In the genomic region with DNA sequence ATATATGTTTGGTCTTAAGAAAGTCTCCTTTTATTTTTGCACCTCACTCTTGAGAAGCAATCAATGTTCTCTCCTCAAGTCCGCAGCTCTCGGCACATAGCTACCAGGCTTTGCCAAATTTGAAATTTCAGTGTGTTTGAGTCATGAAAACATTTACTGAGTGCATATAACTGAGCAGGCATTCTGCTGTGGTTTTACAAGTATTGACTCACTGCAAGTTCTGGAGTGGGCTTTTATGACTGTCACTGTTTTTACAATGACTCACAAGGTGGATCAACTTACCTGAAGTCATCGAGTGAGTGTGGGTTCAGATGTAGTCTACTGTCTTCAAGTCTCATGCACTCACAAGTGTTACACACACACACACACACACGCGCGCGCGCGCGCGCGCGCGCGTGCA, we compare ENCODE assay signal across 33 mouse cellular contexts.
A peak's percentile ranks its signal among the peaks of the same experiment; 100 is the strongest.
DNase-seq lines count a peak whose midpoint lies in the region; ATAC-seq and TF ChIP-seq lines count a peak whose summit lies in the region.
"Had no signal": no experiment of that assay in that cellular context is flagged by ENCODE, and none has a peak within 500 bp of the region (broad histone marks: within the 10 kb centered on the region; RNA-seq: fewer than 3 reads in every experiment).

No protein-coding gene starts in this region.

- no peak for DNase-seq in frontal cortex, postnatal 36 days (ENCODE audit: low spot score in 2 of 2)
- peak; percentile 66 for DNase-seq in 3134 (ENCODE audit: extremely low read depth, insufficient read length, low spot score)
- peak; percentile 77 for DNase-seq in NIH3T3 (ENCODE audit: low read depth)
- DNase-seq in limb, embryonic 14.5 days (ENCODE audit: low spot score): no peak
- DNase-seq in adrenal gland, adult 8-10 months: no peak
- no peak for DNase-seq in heart, postnatal 25 days (ENCODE audit: low spot score)
- DNase-seq: adrenal gland, postnatal 14 days; cerebellum, adult 18-20 months; cerebellum, postnatal 10 days; forebrain, postnatal 0 days; gastrocnemius, postnatal 14 days; heart, postnatal 14 days; kidney, adult 2 months; kidney, postnatal 4 days; layer of hippocampus, postnatal 36 days; liver, postnatal 0 days; right cerebral cortex, adult 18-20 months; thymus, adult 2 months; thymus, postnatal 36 days had no signal

- ATAC-seq in frontal cortex, adult (ENCODE audit: low TSS enrichment): peak; percentile 72; the same call in 1 of the 2 replicates
- ATAC-seq in limb, embryonic 14.5 days (ENCODE audit: low FRiP score, low read depth): 0 out of 2 replicates have a peak, but pooled peaks have one; percentile 19
- ATAC-seq in neural tube, embryonic 15.5 days (ENCODE audit: low FRiP score): no peak
- ATAC-seq: forebrain, postnatal 0 days; hindbrain, postnatal 0 days; intestine, embryonic 15.5 days; liver, embryonic 12.5 days; liver, postnatal 0 days; midbrain, embryonic 13.5 days had no signal

- H3K4me3 ChIP-seq in limb, embryonic 14.5 days (replicated peaks; ENCODE audit: low read length): no peak overlapping the region
- no peak overlapping the region for H3K4me3 ChIP-seq in neural tube, embryonic 15.5 days (replicated peaks)
- H3K4me3 ChIP-seq: embryonic facial prominence, embryonic 13.5 days; erythroblast, embryonic 14.5 days; forebrain, embryonic 12.5 days; hindbrain, embryonic 12.5 days; intestine, embryonic 15.5 days; limb, embryonic 12.5 days; liver, embryonic 12.5 days; megakaryocyte, embryonic 14.5 days; midbrain, embryonic 13.5 days had no signal

- H3K27me3 ChIP-seq in limb, embryonic 14.5 days (ENCODE audit: control insufficient read depth, insufficient read depth, low read length): no peaks in the 10 kb centered on the region
- no peaks in the 10 kb centered on the region for H3K27me3 ChIP-seq in neural tube, embryonic 15.5 days (replicated peaks)
- H3K27me3 ChIP-seq: embryonic facial prominence, embryonic 13.5 days; forebrain, embryonic 12.5 days; hindbrain, embryonic 12.5 days; intestine, embryonic 15.5 days; limb, embryonic 12.5 days; liver, embryonic 12.5 days; megakaryocyte, embryonic 14.5 days; midbrain, embryonic 13.5 days had no signal

- H3K4me1 ChIP-seq in limb, embryonic 14.5 days (ENCODE audit: control insufficient read depth, insufficient read depth, low read length): no peaks in the 10 kb centered on the region
- H3K4me1 ChIP-seq in neural tube, embryonic 15.5 days: no peaks in the 10 kb centered on the region
- H3K4me1 ChIP-seq: embryonic facial prominence, embryonic 13.5 days; forebrain, embryonic 12.5 days; hindbrain, embryonic 12.5 days; intestine, embryonic 15.5 days; limb, embryonic 12.5 days; liver, embryonic 12.5 days; megakaryocyte, embryonic 14.5 days; midbrain, embryonic 13.5 days had no signal

- no peaks in the 10 kb centered on the region for H3K36me3 ChIP-seq in limb, embryonic 14.5 days (ENCODE audit: control insufficient read depth, insufficient read depth, low read length)
- H3K36me3 ChIP-seq in neural tube, embryonic 15.5 days: no peaks in the 10 kb centered on the region
- H3K36me3 ChIP-seq: embryonic facial prominence, embryonic 13.5 days; forebrain, embryonic 12.5 days; hindbrain, embryonic 12.5 days; intestine, embryonic 15.5 days; limb, embryonic 12.5 days; liver, embryonic 12.5 days; midbrain, embryonic 13.5 days had no signal

- H3K9me3 ChIP-seq in limb, embryonic 14.5 days (ENCODE audit: control insufficient read depth, low read length): no peaks in the 10 kb centered on the region
- no peaks in the 10 kb centered on the region for H3K9me3 ChIP-seq in neural tube, embryonic 15.5 days (replicated peaks)
- H3K9me3 ChIP-seq: embryonic facial prominence, embryonic 13.5 days; forebrain, embryonic 12.5 days; hindbrain, embryonic 12.5 days; intestine, embryonic 15.5 days; limb, embryonic 12.5 days; liver, embryonic 12.5 days; megakaryocyte, embryonic 14.5 days; midbrain, embryonic 13.5 days had no signal

- 81% methylated on average over 15 of the region's 15 CpGs for WGBS in limb, embryonic 14.5 days
- WGBS in neural tube, embryonic 15.5 days: 98% methylated on average over 15 of the region's 15 CpGs

- H3K27ac ChIP-seq in limb, embryonic 14.5 days (replicated peaks; ENCODE audit: low read depth, low read length): no peak overlapping the region
- H3K27ac ChIP-seq in neural tube, embryonic 15.5 days (replicated peaks): no peak overlapping the region
- H3K27ac ChIP-seq: embryonic facial prominence, embryonic 13.5 days; forebrain, embryonic 12.5 days; hindbrain, embryonic 12.5 days; hindbrain, postnatal 0 days; intestine, embryonic 15.5 days; kidney, postnatal 0 days; limb, embryonic 12.5 days; liver, embryonic 12.5 days; midbrain, embryonic 13.5 days; stomach, postnatal 0 days had no signal

- intact Hi-C loops in heart, postnatal 25 days (cut with DNase I): no loop called here

- no peak overlapping the region for H3K9ac ChIP-seq in limb, embryonic 14.5 days (ENCODE audit: low read depth, low read length, severe bottlenecking)
- no peak overlapping the region for H3K9ac ChIP-seq in neural tube, embryonic 15.5 days (replicated peaks)
- H3K9ac ChIP-seq: embryonic facial prominence, embryonic 13.5 days; forebrain, embryonic 12.5 days; forebrain, postnatal 0 days; hindbrain, embryonic 12.5 days; intestine, embryonic 15.5 days; limb, embryonic 12.5 days; liver, embryonic 12.5 days; liver, postnatal 0 days; midbrain, embryonic 13.5 days had no signal

- H3K4me2 ChIP-seq in limb, embryonic 14.5 days (replicated peaks; ENCODE audit: low read depth, low read length, severe bottlenecking): no peak overlapping the region
- H3K4me2 ChIP-seq in neural tube, embryonic 15.5 days: no peak overlapping the region
- H3K4me2 ChIP-seq: embryonic facial prominence, embryonic 13.5 days; forebrain, embryonic 12.5 days; hindbrain, embryonic 12.5 days; intestine, embryonic 15.5 days; limb, embryonic 12.5 days; liver, embryonic 12.5 days; midbrain, embryonic 13.5 days had no signal

- no peak for TF ChIP-seq POLR2A in limb, embryonic 14.5 days (IDR thresholded peaks at IDR 0.05; ENCODE audit: borderline replicate concordance, extremely low read depth, insufficient read depth, insufficient read length)

Comparison
In these comparisons a context has a peak if more than half of its experiments do, and no peak if none do; other contexts are left out.
1. DNase-seq: peak in 3134 (single experiment) and NIH3T3 (single experiment); none in frontal cortex, postnatal 36 days (0 of 2), limb, embryonic 14.5 days (single experiment), adrenal gland, adult 8-10 months (single experiment) and heart, postnatal 25 days (single experiment).